Mouse (Mus musculus): Measurements from ENCODE around the gene Fgfr2.

GRCm38 (mm10) chr7:130750752-130751490, 2372.2 kb downstream of the Fgfr2 start:
- TF ChIP-seq CTCF (IDR thresholded peaks at IDR 0.05; ENCODE audit: low read depth) = no peak
- TF ChIP-seq EP300 (IDR thresholded peaks at IDR 0.05; ENCODE audit: low read depth) = no peak

Measured in liver, postnatal 0 days (tissue).